Mouse (Mus musculus) CH12.LX (cell line): ENCODE results near the gene Ckap2l. TPM values are rescaled to one million over a fixed set of nuclear protein-coding genes. Genes with fewer than 3 reads are reported as not detected.

Source experiments
- DNase-seq: peaks from one replicate; pipeline ENCODE4 v3.0.0-alpha.2; 2013; ENCODE audit errors: extremely low read depth
- H3K27ac ChIP-seq: 2 replicates; pipeline ENCODE4 v1.5.1; 2012; ENCODE audit warnings: low read depth, mild to moderate bottlenecking, control low read depth, moderate library complexity; ENCODE audit not compliant: insufficient read depth
- H3K27me3 ChIP-seq: replicated peaks from 2 replicates; pipeline ENCODE3; 2012; ENCODE audit warnings: inconsistent platforms
- H3K36me3 ChIP-seq, 2 experiments: replicated peaks in 1 of 2; 2 replicates each; pipeline versions ENCODE3 to v1.6.1; 2012; ENCODE audit warnings: inconsistent platforms in 1 of 2, low read length in 1 of 2, mild to moderate bottlenecking in 1 of 2, mixed read lengths in 1 of 2, moderate library complexity in 1 of 2; ENCODE audit not compliant: control insufficient read depth in 1 of 2, insufficient read depth in 1 of 2
- H3K4me1 ChIP-seq, 2 experiments: 2 replicates each; pipeline ENCODE4 v1.6.1; 2012; ENCODE audit warnings: inconsistent platforms in 1 of 2, moderate library complexity in 1 of 2; ENCODE audit not compliant: insufficient read depth in 2 of 2, control insufficient read depth in 1 of 2
- H3K4me2 ChIP-seq: 2 replicates; pipeline ENCODE4 v1.6.1; 2012; ENCODE audit warnings: low read depth, mild to moderate bottlenecking, control low read depth; ENCODE audit not compliant: poor library complexity, insufficient read depth, severe bottlenecking
- H3K4me3 ChIP-seq, 3 experiments: fragments of 150-350 bp in 1 of 3; sonication (generic) in 1 of 3; replicated peaks in 1 of 3; 2 replicates each; pipeline versions ENCODE3 to v1.5.1; 2011 to 2012; ENCODE audit warnings: low read depth in 2 of 3, low read length in 2 of 3, mild to moderate bottlenecking in 2 of 3, moderate library complexity in 2 of 3, control low read depth in 1 of 3, improper control_type of control experiment in 1 of 3, inconsistent platforms in 1 of 3, mixed read lengths in 1 of 3; ENCODE audit not compliant: poor library complexity in 1 of 3
- H3K79me2 ChIP-seq: replicated peaks from 2 replicates; pipeline ENCODE4 v1.6.1; 2012; ENCODE audit warnings: mild to moderate bottlenecking, moderate library complexity; ENCODE audit not compliant: control insufficient read depth, poor library complexity, insufficient read depth, severe bottlenecking; ENCODE audit errors: extremely low read depth
- H3K9ac ChIP-seq: 2 replicates; pipeline ENCODE4 v1.6.1; 2012; ENCODE audit warnings: low read depth, mild to moderate bottlenecking, control low read depth, moderate library complexity; ENCODE audit not compliant: insufficient read depth
- H3K9me3 ChIP-seq: replicated peaks from 2 replicates; pipeline ENCODE3; 2012; ENCODE audit warnings: low read length, inconsistent platforms, mixed read lengths
- BHLHE40 ChIP-seq: IDR thresholded peaks from 2 replicates; pipeline ENCODE4 v1.6.1; 2011; ENCODE audit warnings: mild to moderate bottlenecking, low read depth, low read length, improper control_type of control experiment
- ELF1 ChIP-seq: IDR thresholded peaks from 2 replicates; pipeline ENCODE4 v1.6.1; 2014; ENCODE audit warnings: low read depth, mild to moderate bottlenecking, inconsistent platforms, low read length, improper control_type of control experiment
- EP300 ChIP-seq: IDR thresholded peaks from 2 replicates; pipeline ENCODE4 v1.6.1; 2011; ENCODE audit warnings: low read length, improper control_type of control experiment
- ETS1 ChIP-seq: conservative IDR thresholded peaks from 2 replicates; pipeline ENCODE4 v1.6.1; 2012; ENCODE audit warnings: low read depth, mild to moderate bottlenecking, inconsistent platforms, low read length, improper control_type of control experiment, moderate library complexity
- HCFC1 ChIP-seq: IDR thresholded peaks from 2 replicates; pipeline ENCODE4 v1.6.1; 2012; ENCODE audit warnings: low read depth, mild to moderate bottlenecking, inconsistent platforms, low read length, improper control_type of control experiment
- IRF4 ChIP-seq: IDR thresholded peaks from 2 replicates; pipeline ENCODE4 v1.6.1; 2014; ENCODE audit warnings: low read depth, mild to moderate bottlenecking, inconsistent platforms, low read length, improper control_type of control experiment
- JUN ChIP-seq: IDR thresholded peaks from 2 replicates; pipeline ENCODE4 v1.6.1; 2011; ENCODE audit warnings: low read depth, mild to moderate bottlenecking, low read length, improper control_type of control experiment, moderate library complexity; ENCODE audit not compliant: insufficient read depth
- KAT2A ChIP-seq: IDR thresholded peaks from 2 replicates; pipeline ENCODE4 v1.6.1; 2012; ENCODE audit warnings: low read length, improper control_type of control experiment, inconsistent platforms; ENCODE audit not compliant: insufficient replicate concordance
- MEF2A ChIP-seq: IDR thresholded peaks from 2 replicates; pipeline ENCODE4 v1.6.1; 2014; ENCODE audit warnings: low read depth, mild to moderate bottlenecking, inconsistent platforms, low read length, improper control_type of control experiment, borderline replicate concordance
- MXI1 ChIP-seq: IDR thresholded peaks from 2 replicates; pipeline ENCODE4 v1.6.1; 2011; ENCODE audit warnings: mild to moderate bottlenecking, low read depth, low read length, improper control_type of control experiment
- NELFE ChIP-seq: IDR thresholded peaks from 2 replicates; pipeline ENCODE4 v1.6.1; 2011; ENCODE audit warnings: low read depth, low read length, improper control_type of control experiment
- NRF1 ChIP-seq: IDR thresholded peaks from 2 replicates; pipeline ENCODE4 v1.6.1; 2014; ENCODE audit warnings: low read depth, mild to moderate bottlenecking, inconsistent platforms, low read length, improper control_type of control experiment, moderate library complexity
- PAX5 ChIP-seq: IDR thresholded peaks from 2 replicates; pipeline ENCODE4 v1.6.1; 2012; ENCODE audit warnings: low read length, inconsistent platforms, mixed read lengths
- POLR2A ChIP-seq: IDR thresholded peaks from 2 replicates; pipeline ENCODE4 v1.6.1; 2011; ENCODE audit warnings: low read depth, mild to moderate bottlenecking, improper control_type of control experiment, low read length
- RAD21 ChIP-seq: IDR thresholded peaks from 2 replicates; pipeline ENCODE4 v1.6.1; 2011; ENCODE audit warnings: low read depth, mild to moderate bottlenecking, low read length, improper control_type of control experiment, moderate library complexity
- SMC3 ChIP-seq: IDR thresholded peaks from 2 replicates; pipeline ENCODE4 v1.6.1; 2011; ENCODE audit warnings: low read depth, low read length, improper control_type of control experiment
- TBP ChIP-seq: conservative IDR thresholded peaks from 2 replicates; pipeline ENCODE4 v1.6.1; 2011; ENCODE audit warnings: low read depth, low read length, improper control_type of control experiment
- USF2 ChIP-seq: conservative IDR thresholded peaks from 2 replicates; pipeline ENCODE4 v1.6.1; 2011; ENCODE audit warnings: low read depth, low read length, improper control_type of control experiment
- dilution Hi-C: fragments of 300-500 bp; cut with MboI; formaldehyde crosslinking; loops from 2 replicates; pipeline ENCODE4 v1.14.3; 2020; ENCODE audit warnings: low sequenced_read_pairs; ENCODE audit not compliant: extremely low pct_unique_long_range_greater_than_20kb, extremely low pct_ligation_motif_present
- in situ Hi-C: fragments of 300-500 bp; cut with MboI; formaldehyde crosslinking; loops from 3 replicates; pipeline ENCODE4 v1.14.3; 2019; ENCODE audit warnings: low sequenced_read_pairs, low pct_ligation_motif_present, low pct_unique_long_range_greater_than_20kb, mixed read lengths
- polyA plus RNA-seq: library from polyadenylated mRNA; unstranded; fragments of >175 nt; gene quantifications from 2 replicates; pipeline ENCODE4 v1.2.1, GENCODE M21; 2012; ENCODE audit warnings: low read depth; ENCODE audit not compliant: insufficient read length
- total RNA-seq, 2 experiments: library from RNA; depleted of rRNA; stranded (reverse); fragments of 300-350 nt in 1 of 2; fragments of >200 nt in 1 of 2; gene quantifications; 2 replicates each; pipeline ENCODE4 v1.2.3; 2012 to 2014

Gene Ckap2l
- total and polyA plus RNA-seq, 3 experiments = 13.3 to 35.6 (median 23.6) TPM

DNA sequence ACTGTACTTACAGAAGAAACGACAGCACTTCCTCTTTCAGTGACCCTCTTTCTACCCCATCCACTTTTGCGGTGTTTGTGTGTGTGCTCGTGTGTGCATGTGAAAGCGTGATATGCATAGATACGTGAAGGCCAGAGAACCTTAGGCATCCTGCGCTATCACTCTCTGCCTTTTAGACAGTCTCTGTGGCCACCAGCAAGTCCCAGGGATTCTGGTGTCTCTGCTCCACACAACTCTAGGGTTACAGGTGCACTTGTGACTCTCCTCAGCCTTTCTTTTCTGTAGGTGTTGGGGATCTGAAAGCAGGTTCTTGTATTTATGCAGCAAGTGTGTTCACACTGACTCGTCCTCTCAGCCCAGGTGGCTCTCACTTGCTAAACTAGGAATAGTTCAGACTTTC is 31.7 kb downstream of the Ckap2l start:
- Histone ChIP-seq H3K4me3 (no peak overlapping the region), H3K9ac (no peak overlapping the region), H3K36me3 (peaks cover 19 to 40% of the 10 kb centered on the region in 2 experiments), H3K4me2 (no peak overlapping the region), H3K4me1 (peaks cover 8 to 23% of the 10 kb centered on the region in 2 experiments), H3K27me3 (no peaks in the 10 kb centered on the region), H3K27ac (no peak overlapping the region), H3K79me2 (no peaks in the 10 kb centered on the region), H3K9me3 (peaks cover 8% of the 10 kb centered on the region)
- no peak for DNase-seq
- in situ Hi-C loops (loop anchor here (25.0 kb wide), 2 partner anchors 328 to 578 kb away; partner anchors contain the start of genes Anapc1, Mertk and Zc3h8), dilution Hi-C loops (no loop called here)
- no peak for TF ChIP-seq IRF4
- no peak for TF ChIP-seq BHLHE40
- TF ChIP-seq PAX5 = no peak
- TF ChIP-seq KAT2A = no peak
- no peak for TF ChIP-seq NELFE
- no peak for TF ChIP-seq POLR2A
- TF ChIP-seq MXI1 = no peak
- no peak for TF ChIP-seq MEF2A
- TF ChIP-seq RAD21 = no peak
- TF ChIP-seq ELF1 = no peak
- TF ChIP-seq TBP = no peak

DNA sequence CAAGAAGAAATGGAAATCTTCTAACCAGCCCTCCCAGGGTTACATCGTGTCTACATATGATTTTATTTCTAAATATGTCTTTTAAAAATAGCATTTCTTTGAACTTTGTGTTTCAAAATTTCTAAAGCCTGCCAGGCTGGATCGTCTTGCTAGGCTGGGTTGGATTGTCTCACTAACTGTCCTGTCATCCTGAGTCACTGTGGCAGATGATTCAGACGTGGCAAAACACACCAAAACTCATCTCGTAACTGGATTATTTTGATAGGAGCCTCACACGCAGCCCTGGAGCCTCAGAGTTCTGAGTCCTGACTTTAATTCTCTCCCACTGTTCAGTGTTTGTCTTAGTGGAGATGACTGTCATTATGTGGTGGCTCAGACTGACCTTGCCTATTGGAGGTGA is 33.9 kb downstream of the Ckap2l start:
- Histone ChIP-seq H3K4me1 (peaks cover 11 to 29% of the 10 kb centered on the region in 2 experiments), H3K27ac (no peak overlapping the region), H3K36me3 (peaks cover 0 to 18% of the 10 kb centered on the region in 2 experiments), H3K4me2 (no peak overlapping the region), H3K9me3 (peaks cover 8% of the 10 kb centered on the region), H3K79me2 (no peaks in the 10 kb centered on the region), H3K27me3 (no peaks in the 10 kb centered on the region), H3K9ac (no peak overlapping the region), H3K4me3 (no peak overlapping the region)
- dilution Hi-C loops (no loop called here), in situ Hi-C loops (loop anchor here (25.0 kb wide), 2 partner anchors 326 to 576 kb away; partner anchors contain the start of genes Anapc1, Mertk and Zc3h8)
- DNase-seq = no peak
- no peak for TF ChIP-seq POLR2A
- no peak for TF ChIP-seq SMC3

- dilution Hi-C loops = no loop called here
- Histone ChIP-seq H3K36me3 (no peaks in the 10 kb centered on the region), H3K27ac (no peak overlapping the region), H3K4me2 (peak overlapping the region; percentile 14; the same call in 1 of the 2 replicates), H3K79me2 (no peaks in the 10 kb centered on the region), H3K9ac (no peak overlapping the region), H3K4me1 (peaks cover 17 to 43% of the 10 kb centered on the region in 2 experiments), H3K4me3 (no peak overlapping the region), H3K9me3 (peaks cover 2% of the 10 kb centered on the region), H3K27me3 (no peaks in the 10 kb centered on the region)
- TF ChIP-seq USF2 (no peak), HCFC1 (no peak), JUN (no peak), BHLHE40 (peak; percentile 6; the same call in 1 of the 2 replicates), ETS1 (no peak), IRF4 (no peak; the same call in 1 of the 2 replicates), EP300 (no peak), NRF1 (no peak)
- DNase-seq = peak; percentile 32
- in situ Hi-C loops = loop anchor here (25.0 kb wide), 2 partner anchors 324 to 574 kb away; partner anchors contain the start of genes Anapc1, Mertk and Zc3h8
These were observed 35.7 kb downstream of the Ckap2l start for GRCm38 (mm10) chr2:129261151-129261794.
